Mouse (Mus musculus) limb, embryonic 11.5 days (tissue): Measurements from ENCODE around the gene Glipr2. TPM values are rescaled to one million over a fixed set of nuclear protein-coding genes. Genes with fewer than 3 reads are reported as not detected.

Experiments
- ATAC-seq: fragments of 200-750 bp; cut with Nextera tagmentation; 2 replicates; pipeline ENCODE4 v1.8.0; 2017; ENCODE audit warnings: low read depth; ENCODE audit not compliant: insufficient number of reproducible peaks, low FRiP score, low TSS enrichment
- DNase-seq: peaks from one replicate; pipeline ENCODE4 v3.0.0-alpha.2; 2015; ENCODE audit warnings: low spot score
- H3K27ac ChIP-seq: fragments of 300-500 bp; sonication (generic); replicated peaks from 2 replicates; pipeline ENCODE4 v1.5.1; 2014; ENCODE audit warnings: low read depth, mild to moderate bottlenecking, low read length
- H3K27me3 ChIP-seq: fragments of 300-500 bp; sonication (generic); 2 replicates; pipeline ENCODE4 v1.6.1; 2014; ENCODE audit warnings: mild to moderate bottlenecking, low read length, mixed read lengths; ENCODE audit not compliant: control insufficient read depth, insufficient read depth
- H3K36me3 ChIP-seq: fragments of 300-500 bp; sonication (generic); 2 replicates; pipeline ENCODE4 v1.6.1; 2014; ENCODE audit warnings: mild to moderate bottlenecking, low read length, moderate library complexity, mixed read lengths; ENCODE audit not compliant: control insufficient read depth, insufficient read depth
- H3K4me1 ChIP-seq: fragments of 300-500 bp; sonication (generic); 2 replicates; pipeline ENCODE4 v1.6.1; 2014; ENCODE audit warnings: low read length, mixed read lengths; ENCODE audit not compliant: control insufficient read depth, insufficient read depth
- H3K4me2 ChIP-seq: fragments of 300-500 bp; sonication (generic); 2 replicates; pipeline ENCODE4 v1.6.1; 2014; ENCODE audit warnings: low read depth, mild to moderate bottlenecking, moderate library complexity; ENCODE audit not compliant: severe bottlenecking
- H3K4me3 ChIP-seq: fragments of 300-500 bp; sonication (generic); 2 replicates; pipeline ENCODE4 v1.5.1; 2014; ENCODE audit warnings: low read depth, low read length
- H3K9ac ChIP-seq: fragments of 300-500 bp; sonication (generic); 2 replicates; pipeline ENCODE4 v1.6.1; 2014; ENCODE audit warnings: mild to moderate bottlenecking, low read length
- H3K9me3 ChIP-seq: fragments of 300-500 bp; sonication (generic); 2 replicates; pipeline ENCODE4 v1.6.1; 2016; ENCODE audit warnings: low read length; ENCODE audit not compliant: control insufficient read depth
- WGBS: fragments of 180-500 bp; shearing (Covaris S2); extraction: QIAGEN DNeasy Blood & Tissue Kit; methylation state at CpG from one replicate; pipeline ENCODE4 v1.1.7; 2014; 5-methylcytosine and 5-hydroxymethylcytosine counted together
- polyA plus RNA-seq: library from polyadenylated mRNA; unstranded; fragments of >200 nt; fragmentation: Nextera tagmentation; extraction: Ambion mirVana; gene quantifications from 2 replicates; pipeline ENCODE4 v1.2.1, GENCODE M21; 2014

The Glipr2 gene
- polyA plus RNA-seq, 1 experiment from 2014 or later: 75.2 TPM

DNA sequence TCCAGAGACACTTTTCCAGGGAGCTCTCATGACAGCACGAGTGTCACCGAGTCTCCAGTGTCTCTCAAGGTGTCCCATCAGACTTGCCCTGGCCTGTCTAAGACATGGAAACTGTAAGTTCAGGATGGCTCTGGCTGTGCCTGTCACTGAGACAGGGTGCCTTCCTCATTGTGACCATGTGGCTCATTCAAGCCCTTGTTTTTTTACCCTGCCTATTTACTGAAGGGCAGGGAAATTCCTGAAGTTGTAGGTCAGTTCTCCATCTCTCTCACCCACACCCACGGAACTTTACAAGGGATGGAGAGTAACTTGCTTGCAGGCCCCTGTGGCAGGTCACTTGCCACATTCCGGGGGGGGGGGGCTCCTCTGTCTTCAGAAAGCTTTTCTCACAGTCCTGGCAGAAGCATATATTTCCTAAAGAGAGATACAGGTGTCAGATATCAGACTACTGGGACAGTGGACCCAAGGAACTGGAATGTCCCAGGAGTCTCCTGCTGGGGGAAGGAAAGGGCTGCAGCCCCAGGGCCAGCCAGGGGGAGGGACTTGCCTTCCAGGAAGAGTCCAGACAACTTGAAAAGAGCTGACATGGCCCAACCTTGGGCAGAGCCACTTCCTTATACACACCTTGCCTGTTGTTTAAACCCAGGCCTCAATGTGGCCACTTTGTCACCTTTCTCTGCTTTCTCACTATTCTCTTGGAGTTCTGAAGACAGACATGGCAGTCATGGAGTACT, 7.9 kb downstream of the Glipr2 start:
- Histone ChIP-seq H3K9ac (no peak overlapping the region), H3K4me2 (no peak overlapping the region), H3K36me3 (no peaks in the 10 kb centered on the region), H3K4me1 (peaks cover 12% of the 10 kb centered on the region), H3K27me3 (no peaks in the 10 kb centered on the region), H3K4me3 (no peak overlapping the region), H3K9me3 (no peaks in the 10 kb centered on the region), H3K27ac (no peak overlapping the region)
- WGBS: 41% methylated on average over 4 of the region's 4 CpGs
- DNase-seq (no peak), ATAC-seq (no peak)

GRCm38 (mm10) chr4:43965856-43966535, 8.8 kb downstream of the Glipr2 start:
- 77% methylated on average over 7 of the region's 7 CpGs for WGBS
- H3K27me3 ChIP-seq: no peaks in the 10 kb centered on the region
- no peak overlapping the region for H3K27ac ChIP-seq
- ATAC-seq (no peak), DNase-seq (no peak)
- H3K4me3 ChIP-seq: no peak overlapping the region
- H3K9ac ChIP-seq: no peak overlapping the region; the same call in 1 of the 2 replicates
- H3K4me1 ChIP-seq: peaks cover 12% of the 10 kb centered on the region
- H3K4me2 ChIP-seq: no peak overlapping the region
- peaks cover under 1% of the 10 kb centered on the region; the same call in 1 of the 2 replicates for H3K36me3 ChIP-seq
- no peaks in the 10 kb centered on the region for H3K9me3 ChIP-seq

DNA sequence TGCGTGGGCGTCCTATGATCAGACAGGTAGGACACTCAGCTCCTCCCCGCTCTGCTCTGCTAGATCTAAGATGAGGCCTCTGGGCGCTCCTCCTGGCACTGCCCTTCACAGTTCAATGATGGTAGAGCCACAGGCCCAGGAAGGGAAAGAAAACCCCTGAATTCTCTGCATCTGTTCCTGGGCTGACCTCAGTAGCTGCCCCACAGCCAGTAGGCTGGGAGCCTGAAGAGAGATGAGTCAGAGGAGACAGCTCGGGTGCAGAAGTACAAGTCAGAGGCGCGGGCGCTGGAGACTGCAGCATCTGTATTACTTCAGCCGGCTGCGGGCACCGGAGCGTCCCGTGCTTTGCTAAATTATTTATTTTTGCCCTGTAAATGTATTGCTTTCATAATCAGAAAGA, 11.4 kb downstream of the Glipr2 start:
- H3K27ac ChIP-seq: no peak overlapping the region
- no peak overlapping the region for H3K4me2 ChIP-seq
- no peak overlapping the region for H3K4me3 ChIP-seq
- no peaks in the 10 kb centered on the region for H3K27me3 ChIP-seq
- ATAC-seq (no peak), DNase-seq (no peak)
- H3K9me3 ChIP-seq: no peaks in the 10 kb centered on the region
- peaks cover 25% of the 10 kb centered on the region for H3K4me1 ChIP-seq
- H3K9ac ChIP-seq: no peak overlapping the region
- peaks cover 2% of the 10 kb centered on the region; the same call in 1 of the 2 replicates for H3K36me3 ChIP-seq
- WGBS: 60% methylated on average over 13 of the region's 13 CpGs

DNA sequence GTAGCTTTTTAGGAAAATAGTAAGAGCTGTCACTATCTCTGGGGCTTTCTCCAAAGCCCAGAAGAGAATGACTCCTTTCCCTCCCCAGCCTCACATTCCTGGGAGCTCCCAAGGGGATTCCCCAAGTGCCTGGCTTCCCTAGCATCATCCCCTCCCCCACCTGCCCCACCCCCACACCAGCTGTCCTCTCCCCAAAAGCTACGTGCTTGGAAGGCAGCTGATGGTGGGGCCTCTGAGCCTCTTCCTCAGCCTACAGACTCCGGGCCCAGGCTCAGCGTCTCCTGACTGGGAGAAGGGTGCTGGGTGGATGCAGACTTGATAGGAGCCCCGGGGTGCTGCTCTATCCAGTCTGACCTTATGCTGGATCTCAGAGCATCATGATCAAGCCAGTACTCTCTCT, 12.2 kb downstream of the Glipr2 start:
- WGBS: 12% methylated on average over 4 of the region's 4 CpGs
- no peaks in the 10 kb centered on the region for H3K9me3 ChIP-seq
- H3K4me3 ChIP-seq: no peak overlapping the region
- no peak overlapping the region for H3K4me2 ChIP-seq
- H3K27ac ChIP-seq: no peak overlapping the region
- peaks cover 23% of the 10 kb centered on the region for H3K4me1 ChIP-seq
- no peak overlapping the region for H3K9ac ChIP-seq
- H3K36me3 ChIP-seq: peaks cover 2% of the 10 kb centered on the region; the same call in 1 of the 2 replicates
- ATAC-seq: no peak
- H3K27me3 ChIP-seq: no peaks in the 10 kb centered on the region
- no peak for DNase-seq

DNA sequence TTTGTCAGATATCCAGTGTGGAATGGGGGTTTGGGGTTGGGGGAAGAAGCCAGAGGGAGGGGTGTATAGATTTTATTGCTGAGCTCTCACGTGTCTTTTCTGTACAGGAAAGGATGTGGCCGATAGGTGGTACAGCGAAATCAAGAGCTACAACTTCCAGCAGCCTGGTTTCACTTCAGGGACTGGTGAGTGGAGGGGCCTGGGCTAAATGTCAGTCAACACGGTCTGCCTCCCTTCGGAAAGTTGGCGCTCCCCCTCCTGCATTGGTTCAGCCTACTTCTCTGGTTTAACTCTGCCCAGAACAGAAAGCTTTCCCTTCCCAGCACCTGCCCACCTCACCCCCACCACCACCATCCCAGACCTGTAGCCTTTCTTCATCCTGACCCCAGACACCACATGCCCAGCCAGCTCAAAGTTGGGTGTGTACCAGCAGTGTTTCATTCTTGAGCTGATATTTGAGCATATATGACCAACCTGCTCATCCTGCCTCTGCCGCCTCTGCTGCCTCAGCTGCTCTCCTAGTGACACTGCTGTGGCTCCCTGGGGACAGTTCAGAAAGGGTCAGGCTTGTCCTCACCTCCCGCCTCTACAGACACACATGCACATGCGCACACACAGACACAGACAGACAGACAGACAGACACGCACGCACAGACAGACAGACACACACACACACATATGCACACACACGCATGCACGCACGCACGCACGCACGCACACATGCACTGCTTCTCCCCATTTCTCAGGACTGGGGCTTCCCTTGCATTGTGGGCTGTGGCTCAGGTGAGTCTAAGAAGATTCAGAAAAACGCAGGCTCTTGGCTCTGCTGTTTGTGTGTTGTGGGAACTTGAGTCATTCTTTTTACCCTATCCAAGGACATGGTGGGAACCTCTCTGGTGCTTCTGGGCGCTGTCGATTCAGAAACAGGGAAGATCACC, 13.5 kb downstream of the Glipr2 start:
- peaks cover 2% of the 10 kb centered on the region; the same call in 1 of the 2 replicates for H3K36me3 ChIP-seq
- peaks cover 20% of the 10 kb centered on the region for H3K4me1 ChIP-seq
- H3K9me3 ChIP-seq: no peaks in the 10 kb centered on the region
- ATAC-seq (no peak), DNase-seq (no peak)
- H3K27ac ChIP-seq: no peak overlapping the region
- 89% methylated on average over 20 of the region's 20 CpGs for WGBS
- no peak overlapping the region for H3K4me3 ChIP-seq
- no peak overlapping the region for H3K4me2 ChIP-seq
- H3K9ac ChIP-seq: no peak overlapping the region
- H3K27me3 ChIP-seq: no peaks in the 10 kb centered on the region

DNA sequence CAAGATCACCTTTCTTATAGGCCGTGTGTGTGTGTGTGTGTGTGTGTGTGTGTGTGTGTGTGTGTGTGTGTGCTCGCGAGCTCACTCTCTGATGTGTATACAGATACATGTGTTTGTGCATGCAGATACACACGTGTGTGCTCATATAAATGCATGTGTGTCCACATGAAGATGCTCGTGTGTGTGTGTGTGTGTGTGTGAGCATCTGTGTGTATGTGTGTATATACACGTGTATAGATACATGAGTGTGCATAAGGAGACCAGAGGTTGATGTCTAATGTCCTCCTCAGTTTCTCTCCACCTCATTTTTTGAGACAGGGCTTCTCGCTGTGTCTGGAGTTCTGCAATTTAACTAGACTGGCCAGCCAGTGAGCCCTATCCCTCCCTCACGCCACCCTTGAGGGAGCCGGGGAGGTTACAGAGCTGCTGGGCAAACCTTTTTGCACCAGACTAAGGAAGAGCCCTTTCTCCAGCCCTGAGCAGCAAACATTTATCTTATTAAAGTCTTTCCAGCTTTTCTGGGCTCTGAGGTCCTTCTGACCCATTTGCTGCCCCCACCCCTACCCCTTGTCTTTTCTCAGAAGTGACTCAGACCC, 14.4 kb downstream of the Glipr2 start:
- 67% methylated on average over 9 of the region's 9 CpGs for WGBS
- H3K9ac ChIP-seq: peak overlapping the region; percentile 27; the same call in 1 of the 2 replicates

DNA sequence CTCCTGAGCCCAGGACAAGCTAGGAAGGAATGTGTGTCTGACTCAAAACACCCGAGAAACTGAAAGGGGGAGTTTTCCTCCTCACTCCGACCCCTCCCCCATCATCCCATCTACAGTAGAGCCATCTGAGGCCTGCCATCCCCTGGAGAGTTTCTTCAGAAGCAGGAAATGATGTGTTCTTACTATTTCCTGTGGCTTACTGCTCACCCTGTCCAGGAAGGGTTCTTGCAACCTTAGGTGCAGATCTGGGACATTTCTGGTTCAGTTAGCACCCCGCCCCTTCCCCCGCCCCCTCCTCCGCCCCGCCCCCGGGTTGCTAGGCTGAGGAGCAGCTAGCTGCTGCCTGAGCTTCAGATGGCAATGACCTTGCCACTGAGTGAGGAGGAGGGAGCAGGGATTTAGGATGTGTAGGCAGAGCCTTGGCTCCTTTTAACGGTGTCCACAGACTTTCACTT, 15.0 kb downstream of the Glipr2 start:
- Histone ChIP-seq H3K4me1 (peaks cover 20% of the 10 kb centered on the region), H3K27me3 (no peaks in the 10 kb centered on the region), H3K36me3 (peaks cover 2% of the 10 kb centered on the region; the same call in 1 of the 2 replicates), H3K9me3 (no peaks in the 10 kb centered on the region), H3K9ac (no peak overlapping the region; the same call in 1 of the 2 replicates), H3K4me2 (peak overlapping the region; percentile 33), H3K4me3 (no peak overlapping the region; the same call in 1 of the 2 replicates), H3K27ac (peak overlapping the region; percentile 82)
- peak; percentile 76 for DNase-seq
- ATAC-seq: peak; percentile 66
- 6% methylated on average over 8 of the region's 8 CpGs for WGBS

More for the DNA sequence above, 14.4 kb downstream of the Glipr2 start:
- peak overlapping the region; percentile 82 for H3K27ac ChIP-seq
- no peaks in the 10 kb centered on the region for H3K27me3 ChIP-seq
- no peaks in the 10 kb centered on the region for H3K9me3 ChIP-seq
- peaks cover 20% of the 10 kb centered on the region for H3K4me1 ChIP-seq
- no peak overlapping the region for H3K4me3 ChIP-seq
- H3K4me2 ChIP-seq: peak overlapping the region; percentile 33
- ATAC-seq: peak; percentile 55; the same call in 1 of the 2 replicates
- peak; percentile 35 for DNase-seq
- peaks cover 2% of the 10 kb centered on the region; the same call in 1 of the 2 replicates for H3K36me3 ChIP-seq
